Mouse (Mus musculus) midbrain, embryonic 16.5 days (tissue): ENCODE measurements at regions not wholly inside any gene's neighbourhood (a gene's known extent, or its start where the extent isn't known, plus 50 kb on each side); places are given as distances from the start of the nearest gene placed in this dataset.

Experiments
- ATAC-seq: fragments of 200-750 bp; cut with Nextera tagmentation; 2 replicates; pipeline ENCODE4 v1.8.0; 2017; ENCODE audit warnings: moderate TSS enrichment
- H3K27ac ChIP-seq: fragments of 300-500 bp; sonication (generic); 2 replicates; pipeline ENCODE4 v1.5.1; 2014; ENCODE audit warnings: mild to moderate bottlenecking, low read length, mixed read lengths
- H3K27me3 ChIP-seq: fragments of 300-500 bp; sonication (generic); 2 replicates; pipeline ENCODE4 v1.6.1; 2014; ENCODE audit warnings: low read depth, low read length, mixed read lengths; ENCODE audit not compliant: control insufficient read depth, insufficient read depth
- H3K36me3 ChIP-seq: fragments of 300-500 bp; sonication (generic); 2 replicates; pipeline ENCODE4 v1.6.1; 2014; ENCODE audit warnings: mild to moderate bottlenecking, low read length, moderate library complexity, mixed read lengths; ENCODE audit not compliant: control insufficient read depth, insufficient read depth
- H3K4me1 ChIP-seq: fragments of 300-500 bp; sonication (generic); 2 replicates; pipeline ENCODE4 v1.6.1; 2014; ENCODE audit warnings: mild to moderate bottlenecking, low read length, mixed read lengths; ENCODE audit not compliant: control insufficient read depth, insufficient read depth
- H3K4me2 ChIP-seq: fragments of 300-500 bp; sonication (generic); 2 replicates; pipeline ENCODE4 v1.6.1; 2014; ENCODE audit warnings: mild to moderate bottlenecking, low read length, mixed read lengths
- H3K4me3 ChIP-seq: fragments of 300-500 bp; sonication (generic); 2 replicates; pipeline ENCODE4 v1.5.1; 2014; ENCODE audit warnings: low read depth, mild to moderate bottlenecking, low read length, moderate library complexity, mixed read lengths
- H3K9ac ChIP-seq: fragments of 300-500 bp; sonication (generic); 2 replicates; pipeline ENCODE4 v1.6.1; 2014; ENCODE audit warnings: low read depth, low read length, mixed read lengths
- H3K9me3 ChIP-seq: fragments of 300-500 bp; sonication (generic); replicated peaks from 2 replicates; pipeline ENCODE4 v1.6.1; 2014; ENCODE audit warnings: mild to moderate bottlenecking, low read length, mixed read lengths; ENCODE audit not compliant: control insufficient read depth, poor library complexity, severe bottlenecking
- WGBS: fragments of 180-500 bp; shearing (Covaris S2); extraction: QIAGEN DNeasy Blood & Tissue Kit; methylation state at CpG from one replicate; pipeline ENCODE4 v1.1.7; 2014; 5-methylcytosine and 5-hydroxymethylcytosine counted together

GRCm38 (mm10) chr1:130279180-130279579 is 143.6 kb downstream of the Cd55b start:
- no peaks in the 10 kb centered on the region for H3K4me1 ChIP-seq
- ATAC-seq: no peak
- no peak overlapping the region for H3K9ac ChIP-seq
- peaks cover 4% of the 10 kb centered on the region; the same call in 1 of the 2 replicates for H3K9me3 ChIP-seq
- no peak overlapping the region for H3K27ac ChIP-seq
- H3K36me3 ChIP-seq: no peaks in the 10 kb centered on the region; the same call in 1 of the 2 replicates
- no peaks in the 10 kb centered on the region for H3K27me3 ChIP-seq
- H3K4me3 ChIP-seq: no peak overlapping the region
- H3K4me2 ChIP-seq: no peak overlapping the region

GRCm38 (mm10) chr1:130278000-130278536 is 144.7 kb downstream of the Cd55b start:
- H3K9ac ChIP-seq: no peak overlapping the region
- no peaks in the 10 kb centered on the region; the same call in 1 of the 2 replicates for H3K36me3 ChIP-seq
- no peak overlapping the region for H3K27ac ChIP-seq
- no peaks in the 10 kb centered on the region for H3K4me1 ChIP-seq
- H3K9me3 ChIP-seq: peaks cover 4% of the 10 kb centered on the region; the same call in 1 of the 2 replicates
- H3K27me3 ChIP-seq: no peaks in the 10 kb centered on the region
- H3K4me3 ChIP-seq: no peak overlapping the region
- ATAC-seq: no peak
- H3K4me2 ChIP-seq: no peak overlapping the region

- H3K36me3 ChIP-seq: no peaks in the 10 kb centered on the region; the same call in 1 of the 2 replicates
- peaks cover 4% of the 10 kb centered on the region; the same call in 1 of the 2 replicates for H3K9me3 ChIP-seq
- H3K9ac ChIP-seq: no peak overlapping the region
- no peak overlapping the region for H3K4me3 ChIP-seq
- WGBS: 85% methylated on average over 3 of the region's 3 CpGs
- H3K4me2 ChIP-seq: no peak overlapping the region
- H3K27me3 ChIP-seq: no peaks in the 10 kb centered on the region
- no peak overlapping the region for H3K27ac ChIP-seq
- H3K4me1 ChIP-seq: no peaks in the 10 kb centered on the region
- ATAC-seq: no peak
These were observed 145.9 kb downstream of the Cd55b start for GRCm38 (mm10) chr1:130276885-130277284.

GRCm38 (mm10) chr1:130276005-130276404 is 146.8 kb downstream of the Cd55b start:
- Histone ChIP-seq H3K4me3 (no peak overlapping the region), H3K27ac (no peak overlapping the region), H3K4me2 (no peak overlapping the region), H3K27me3 (no peaks in the 10 kb centered on the region), H3K9me3 (peaks cover 4% of the 10 kb centered on the region; the same call in 1 of the 2 replicates), H3K9ac (no peak overlapping the region), H3K36me3 (no peaks in the 10 kb centered on the region; the same call in 1 of the 2 replicates), H3K4me1 (no peaks in the 10 kb centered on the region)
- WGBS: 83% methylated on average over 2 of the region's 2 CpGs
- no peak for ATAC-seq

- Histone ChIP-seq H3K27me3 (no peaks in the 10 kb centered on the region), H3K4me1 (no peaks in the 10 kb centered on the region), H3K4me2 (no peak overlapping the region), H3K36me3 (no peaks in the 10 kb centered on the region; the same call in 1 of the 2 replicates), H3K9ac (no peak overlapping the region), H3K9me3 (peaks cover 4% of the 10 kb centered on the region; the same call in 1 of the 2 replicates), H3K4me3 (no peak overlapping the region), H3K27ac (no peak overlapping the region)
- ATAC-seq: no peak
- WGBS: 45% methylated on average over 4 of the region's 4 CpGs
These were observed 148.3 kb downstream of the Cd55b start for GRCm38 (mm10) chr1:130274470-130274869.

- Histone ChIP-seq H3K4me3 (no peak overlapping the region), H3K9me3 (no peaks in the 10 kb centered on the region), H3K4me1 (no peaks in the 10 kb centered on the region), H3K27me3 (no peaks in the 10 kb centered on the region), H3K9ac (no peak overlapping the region), H3K4me2 (no peak overlapping the region), H3K36me3 (no peaks in the 10 kb centered on the region), H3K27ac (no peak overlapping the region)
- WGBS: 90% methylated on average over 2 of the region's 2 CpGs
- no peak for ATAC-seq
These were observed 152.4 kb downstream of the Cd55b start for GRCm38 (mm10) chr1:130270457-130270856.
